Mouse (Mus musculus): ENCODE measurements at regions not wholly inside any gene's neighbourhood (a gene's known extent, or its start where the extent isn't known, plus 50 kb on each side); places are given as distances from the start of the nearest gene placed in this dataset.

DNA sequence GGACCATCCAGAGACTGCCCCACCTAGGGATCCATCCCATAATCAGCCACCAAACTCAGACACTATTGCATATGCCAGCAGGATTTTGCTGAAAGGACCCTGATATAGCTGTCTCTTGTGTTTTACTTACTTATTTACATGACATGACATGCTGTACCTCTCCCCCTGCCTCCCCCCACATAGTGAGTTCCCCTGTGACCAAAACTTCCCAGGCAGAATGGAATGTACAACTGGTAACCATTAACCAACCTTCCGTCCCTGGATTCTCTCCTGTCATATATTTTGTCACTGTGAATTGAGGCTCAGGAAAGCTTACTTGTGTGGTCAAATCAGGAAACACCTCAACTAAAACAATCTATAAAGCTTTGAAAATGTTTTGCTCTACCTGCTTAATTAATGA, 669.4 kb downstream of the Brinp1 start:
- Histone ChIP-seq H3K9me3 (no peaks in the 10 kb centered on the region), H3K9ac (no peak overlapping the region), H3K4me1 (no peaks in the 10 kb centered on the region), H3K4me3 (no peak overlapping the region), H3K4me2 (no peak overlapping the region), H3K27me3 (replicated peaks) (no peaks in the 10 kb centered on the region), H3K27ac (no peak overlapping the region), H3K36me3 (replicated peaks) (no peaks in the 10 kb centered on the region)
- 82% methylated on average over 1 of the region's 1 CpGs for WGBS
- no peak for ATAC-seq (replicated peaks)

DNA sequence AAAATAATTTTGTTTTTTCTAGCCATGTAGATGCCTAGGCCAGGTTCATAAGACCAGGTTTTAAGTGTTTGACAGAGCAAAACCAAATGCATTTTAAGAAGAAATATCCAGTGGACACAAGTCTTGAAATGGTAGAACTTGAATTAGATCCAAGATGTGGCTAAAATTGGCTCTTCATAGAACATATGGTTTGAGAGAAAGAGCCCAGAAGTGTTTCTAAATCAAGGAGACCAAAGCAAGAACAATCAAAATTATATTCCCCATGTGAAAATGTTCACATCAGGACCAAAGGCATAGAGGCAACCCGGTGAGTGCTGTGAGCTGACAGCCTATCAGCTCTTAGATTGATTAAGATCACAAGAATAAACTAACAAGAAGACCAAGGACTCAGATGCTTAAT, 673.3 kb downstream of the Brinp1 start:
- Histone ChIP-seq H3K27ac (no peak overlapping the region), H3K9me3 (no peaks in the 10 kb centered on the region), H3K27me3 (replicated peaks) (no peaks in the 10 kb centered on the region), H3K4me1 (no peaks in the 10 kb centered on the region), H3K9ac (no peak overlapping the region), H3K36me3 (replicated peaks) (no peaks in the 10 kb centered on the region), H3K4me3 (no peak overlapping the region), H3K4me2 (no peak overlapping the region)
- no peak for ATAC-seq (replicated peaks)
- whole genome bisulfite sequencing: 90% methylated on average over 1 of the region's 1 CpGs

DNA sequence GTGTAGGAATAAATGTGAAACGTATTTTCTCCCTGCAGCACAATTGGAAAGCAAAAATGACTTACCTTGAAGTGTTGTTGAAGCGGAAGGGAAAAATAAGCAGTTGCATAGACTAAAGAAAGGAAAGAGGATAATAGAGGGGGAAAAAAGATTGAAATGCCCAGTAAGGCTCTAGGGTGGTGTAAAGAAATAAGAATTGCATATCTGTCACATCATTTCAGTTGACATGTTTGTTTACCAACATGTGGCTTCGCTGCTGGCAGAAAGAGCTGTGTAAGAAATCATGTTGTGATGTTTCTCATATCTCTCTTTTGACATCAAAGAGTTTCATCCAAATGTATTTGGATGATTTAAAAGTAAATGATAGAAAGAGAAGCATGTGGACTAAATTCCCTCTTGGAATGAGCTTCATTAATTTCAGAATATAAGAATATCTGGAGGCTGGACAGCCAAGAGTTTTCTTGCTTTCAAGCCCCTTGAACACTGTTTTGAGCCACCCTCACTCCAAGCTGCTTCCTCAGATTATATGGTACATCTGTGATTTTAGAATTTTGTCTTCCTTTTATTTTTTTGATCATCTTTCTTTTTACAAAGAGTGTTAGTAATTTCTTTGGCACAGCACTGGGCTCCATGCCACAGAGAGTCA, 679.0 kb downstream of the Brinp1 start:
- no peak overlapping the region for H3K27ac ChIP-seq
- ATAC-seq (replicated peaks): no peak
- WGBS: 73% methylated on average over 3 of the region's 3 CpGs
- H3K4me2 ChIP-seq: no peak overlapping the region
- H3K9me3 ChIP-seq: no peaks in the 10 kb centered on the region
- H3K4me1 ChIP-seq: no peaks in the 10 kb centered on the region
- H3K4me3 ChIP-seq: no peak overlapping the region
- H3K27me3 ChIP-seq (replicated peaks): no peaks in the 10 kb centered on the region
- H3K36me3 ChIP-seq (replicated peaks): no peaks in the 10 kb centered on the region
- no peak overlapping the region for H3K9ac ChIP-seq
